Mouse (Mus musculus) forebrain, embryonic 15.5 days (tissue): ENCODE results near the gene Ablim1. TPM values are rescaled to one million over a fixed set of nuclear protein-coding genes. Genes with fewer than 3 reads are reported as not detected.

Experiments
- ATAC-seq: fragments of 200-750 bp; cut with Nextera tagmentation; replicated peaks from 2 replicates; pipeline ENCODE4 v1.8.0; 2017; ENCODE audit warnings: mild to moderate bottlenecking, moderate TSS enrichment, moderate library complexity
- H3K27ac ChIP-seq: fragments of 300-500 bp; sonication (generic); replicated peaks from 2 replicates; pipeline ENCODE4 v1.5.1; 2015; ENCODE audit warnings: mild to moderate bottlenecking, inconsistent platforms
- H3K27me3 ChIP-seq: fragments of 300-500 bp; sonication (generic); 2 replicates; pipeline ENCODE4 v1.6.1; 2015; ENCODE audit warnings: inconsistent platforms
- H3K36me3 ChIP-seq: fragments of 300-500 bp; sonication (generic); 2 replicates; pipeline ENCODE4 v1.6.1; 2015; ENCODE audit warnings: mild to moderate bottlenecking, inconsistent platforms
- H3K4me1 ChIP-seq: fragments of 300-500 bp; sonication (generic); 2 replicates; pipeline ENCODE4 v1.6.1; 2015; ENCODE audit warnings: inconsistent platforms
- H3K4me2 ChIP-seq: fragments of 300-500 bp; sonication (generic); replicated peaks from 2 replicates; pipeline ENCODE4 v1.6.1; 2015; ENCODE audit warnings: mild to moderate bottlenecking, inconsistent platforms
- H3K4me3 ChIP-seq: fragments of 300-500 bp; sonication (generic); 2 replicates; pipeline ENCODE4 v1.5.1; 2015; ENCODE audit warnings: mild to moderate bottlenecking, inconsistent platforms
- H3K9ac ChIP-seq: fragments of 300-500 bp; sonication (generic); replicated peaks from 2 replicates; pipeline ENCODE4 v1.6.1; 2015; ENCODE audit warnings: mild to moderate bottlenecking, inconsistent platforms
- H3K9me3 ChIP-seq: fragments of 300-500 bp; sonication (generic); 2 replicates; pipeline ENCODE4 v1.6.1; 2016; ENCODE audit warnings: inconsistent platforms
- WGBS: fragments of 180-500 bp; shearing (Covaris S2); methylation state at CpG from one replicate; pipeline ENCODE4 v1.1.7; 2015; ENCODE audit warnings: mixed read lengths; 5-methylcytosine and 5-hydroxymethylcytosine counted together
- polyA plus RNA-seq: library from polyadenylated mRNA; unstranded; fragments of >200 nt; fragmentation: Nextera tagmentation; extraction: Ambion mirVana; gene quantifications from 2 replicates; pipeline ENCODE4 v1.2.1, GENCODE M21; 2015

The Ablim1 gene
- polyA plus RNA-seq, 1 experiment from 2014 or later = 37.8 TPM

DNA sequence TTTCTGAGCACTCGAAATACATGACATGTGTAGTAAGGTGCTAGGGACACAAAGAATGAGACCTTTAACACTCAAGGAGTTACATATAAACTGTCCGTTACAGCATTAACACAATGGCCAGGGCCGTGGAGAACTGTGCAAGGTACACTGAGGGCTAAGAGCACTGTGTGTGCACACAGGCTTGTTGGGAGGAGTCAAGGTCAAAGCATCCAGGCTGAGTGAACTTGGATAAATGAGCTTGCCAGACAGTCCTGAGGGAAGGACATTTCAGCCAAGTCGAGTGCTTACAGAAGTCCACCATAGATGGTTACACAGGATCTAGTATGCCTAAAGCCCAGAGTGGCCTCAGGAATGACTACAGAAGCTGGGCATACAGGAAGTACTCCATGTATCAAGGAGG lies 319.3 kb downstream of the Ablim1 start:
- H3K9me3 ChIP-seq = no peaks in the 10 kb centered on the region
- 86% methylated on average over 4 of the region's 4 CpGs for WGBS
- no peak overlapping the region for H3K4me2 ChIP-seq
- no peak overlapping the region for H3K9ac ChIP-seq
- no peak for ATAC-seq
- H3K27ac ChIP-seq = no peak overlapping the region
- peaks cover 20% of the 10 kb centered on the region for H3K4me1 ChIP-seq
- no peaks in the 10 kb centered on the region for H3K36me3 ChIP-seq
- no peaks in the 10 kb centered on the region for H3K27me3 ChIP-seq
- H3K4me3 ChIP-seq = no peak overlapping the region

DNA sequence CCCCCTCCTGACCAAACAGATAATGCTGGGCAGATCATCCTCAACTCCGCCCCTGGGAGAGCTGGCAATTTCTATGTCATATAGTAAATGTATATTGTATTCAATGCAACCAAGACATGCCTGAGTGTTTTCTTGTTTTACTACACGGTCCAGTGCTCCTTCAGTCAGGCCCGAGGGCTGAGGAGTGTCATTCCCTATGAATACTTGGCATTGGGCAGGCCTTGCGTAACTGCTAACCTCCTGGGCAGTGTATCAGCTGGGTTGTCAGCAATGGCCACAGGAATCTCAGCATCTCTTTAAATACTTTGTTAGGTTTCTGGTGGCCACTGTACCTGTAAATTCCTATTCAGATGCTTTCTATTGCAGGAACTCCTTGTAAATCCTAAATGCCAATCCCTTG lies 320.1 kb downstream of the Ablim1 start:
- H3K9ac ChIP-seq = no peak overlapping the region
- no peak overlapping the region for H3K4me3 ChIP-seq
- no peak overlapping the region for H3K27ac ChIP-seq
- H3K9me3 ChIP-seq = no peaks in the 10 kb centered on the region
- H3K4me2 ChIP-seq = no peak overlapping the region
- H3K36me3 ChIP-seq = no peaks in the 10 kb centered on the region
- no peaks in the 10 kb centered on the region for H3K27me3 ChIP-seq
- peaks cover 28% of the 10 kb centered on the region for H3K4me1 ChIP-seq
- no peak for ATAC-seq
- 69% methylated on average over 4 of the region's 4 CpGs for WGBS

DNA sequence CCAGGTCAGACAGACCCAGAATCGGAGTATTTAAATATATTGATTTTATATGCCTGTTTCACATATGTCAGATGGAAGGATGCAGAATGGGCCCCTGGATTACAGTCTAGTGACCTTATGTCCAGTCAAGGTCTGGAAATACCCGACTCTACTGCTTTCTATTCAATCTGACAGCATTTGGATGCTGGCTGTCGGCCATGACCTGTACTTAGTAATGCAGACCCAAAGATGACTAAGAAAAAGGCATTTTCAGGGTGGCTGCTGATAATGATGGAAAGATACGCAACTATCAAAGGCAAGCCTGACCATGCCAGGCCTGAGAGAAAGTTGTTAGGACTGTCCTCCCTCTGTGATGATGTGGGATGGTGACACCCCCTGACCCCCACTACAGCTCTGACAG lies 321.0 kb downstream of the Ablim1 start:
- Histone ChIP-seq H3K9ac (no peak overlapping the region), H3K27ac (no peak overlapping the region), H3K27me3 (no peaks in the 10 kb centered on the region), H3K4me3 (no peak overlapping the region), H3K9me3 (no peaks in the 10 kb centered on the region), H3K36me3 (no peaks in the 10 kb centered on the region), H3K4me1 (peaks cover 23% of the 10 kb centered on the region), H3K4me2 (no peak overlapping the region)
- WGBS = 79% methylated on average over 4 of the region's 4 CpGs
- ATAC-seq = no peak

DNA sequence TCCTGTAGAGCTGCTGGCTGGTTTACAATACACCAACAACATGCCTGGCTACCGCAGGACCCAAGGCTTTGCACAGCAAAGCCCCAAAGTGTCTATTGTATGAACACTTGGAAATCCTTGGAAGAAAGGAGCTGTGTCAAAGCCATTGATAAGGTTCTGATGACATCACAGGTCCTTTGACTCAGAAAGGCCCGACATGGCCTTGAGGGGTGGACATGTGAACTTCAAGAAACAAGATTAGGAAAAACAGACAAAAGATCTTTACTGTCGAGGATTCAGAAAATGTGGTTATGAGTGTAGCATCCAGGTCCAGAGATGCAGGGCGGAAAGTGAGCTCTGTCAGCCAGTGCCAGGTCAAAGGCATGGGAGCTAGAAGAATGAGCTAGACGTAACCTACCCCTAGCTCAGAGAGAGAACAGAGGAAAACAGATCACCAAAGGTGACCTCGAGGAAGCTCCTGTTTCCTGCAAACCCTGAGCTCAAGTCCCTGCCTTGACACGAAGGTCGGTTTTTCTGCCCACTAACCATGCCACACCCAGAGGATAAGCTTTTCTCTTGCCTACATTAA lies 321.7 kb downstream of the Ablim1 start:
- Histone ChIP-seq H3K36me3 (no peaks in the 10 kb centered on the region), H3K4me1 (peaks cover 18% of the 10 kb centered on the region), H3K27me3 (no peaks in the 10 kb centered on the region), H3K4me3 (no peak overlapping the region), H3K4me2 (no peak overlapping the region), H3K27ac (no peak overlapping the region), H3K9me3 (no peaks in the 10 kb centered on the region), H3K9ac (no peak overlapping the region)
- ATAC-seq = no peak
- WGBS = 68% methylated on average over 8 of the region's 8 CpGs

DNA sequence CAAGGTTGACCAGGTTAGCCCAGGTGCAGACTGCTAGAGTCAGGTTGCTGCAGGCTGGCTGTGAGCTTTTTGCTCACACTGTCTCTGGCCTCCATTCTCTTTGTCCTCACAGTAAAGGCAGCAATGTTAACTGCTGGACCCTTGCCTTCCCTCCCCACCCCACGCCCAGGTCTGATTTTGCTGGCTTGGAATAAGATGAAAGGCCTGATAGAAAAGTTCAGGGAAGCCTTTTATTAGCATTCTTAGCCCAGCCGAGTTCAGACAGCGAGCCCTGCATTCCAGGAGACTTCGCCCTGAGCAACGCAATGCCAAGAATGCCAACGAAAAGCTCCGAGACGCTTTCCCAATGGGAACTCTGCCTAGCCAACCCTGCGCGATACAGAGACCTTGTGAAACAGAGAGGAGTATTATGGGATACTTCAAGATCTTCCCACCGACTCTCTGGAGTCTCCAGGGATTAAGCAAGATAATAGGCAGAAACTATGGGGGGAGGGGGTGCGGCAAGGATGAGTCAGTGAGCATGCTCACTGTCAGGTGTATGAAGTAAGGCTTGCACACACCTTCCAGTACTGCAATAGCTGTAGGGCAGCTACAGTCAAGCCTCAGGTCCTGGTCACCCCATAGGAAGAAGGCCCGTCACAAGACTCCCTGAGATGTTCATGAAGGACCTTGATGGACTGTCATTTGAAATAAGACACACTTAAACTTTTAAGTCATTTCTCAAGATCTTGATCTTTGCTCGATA lies 324.2 kb downstream of the Ablim1 start:
- Histone ChIP-seq H3K36me3 (no peaks in the 10 kb centered on the region), H3K4me1 (peaks cover 13% of the 10 kb centered on the region), H3K9me3 (no peaks in the 10 kb centered on the region), H3K4me3 (no peak overlapping the region), H3K27ac (no peak overlapping the region), H3K9ac (no peak overlapping the region), H3K4me2 (no peak overlapping the region), H3K27me3 (no peaks in the 10 kb centered on the region)
- peak; percentile 55 for ATAC-seq
- 18% methylated on average over 14 of the region's 14 CpGs for WGBS

- H3K9me3 ChIP-seq = no peaks in the 10 kb centered on the region
- H3K9ac ChIP-seq = no peak overlapping the region
- peaks cover 13% of the 10 kb centered on the region for H3K4me1 ChIP-seq
- H3K27ac ChIP-seq = no peak overlapping the region
- H3K27me3 ChIP-seq = no peaks in the 10 kb centered on the region
- ATAC-seq = no peak
- WGBS = 85% methylated on average over 8 of the region's 8 CpGs
- H3K36me3 ChIP-seq = no peaks in the 10 kb centered on the region
- H3K4me3 ChIP-seq = no peak overlapping the region
- H3K4me2 ChIP-seq = no peak overlapping the region
Measured at GRCm38 (mm10) chr19:56989171-56989570, 325.5 kb downstream of the Ablim1 start.

- no peak overlapping the region for H3K9ac ChIP-seq
- ATAC-seq = no peak
- no peaks in the 10 kb centered on the region for H3K9me3 ChIP-seq
- 60% methylated on average over 4 of the region's 4 CpGs for WGBS
- H3K4me3 ChIP-seq = no peak overlapping the region
- H3K36me3 ChIP-seq = no peaks in the 10 kb centered on the region
- no peak overlapping the region for H3K4me2 ChIP-seq
- H3K4me1 ChIP-seq = no peaks in the 10 kb centered on the region
- no peak overlapping the region for H3K27ac ChIP-seq
- H3K27me3 ChIP-seq = no peaks in the 10 kb centered on the region
Measured at GRCm38 (mm10) chr19:56984229-56984628, 330.5 kb downstream of the Ablim1 start.

- no peak overlapping the region for H3K4me2 ChIP-seq
- H3K9ac ChIP-seq = no peak overlapping the region
- no peaks in the 10 kb centered on the region for H3K27me3 ChIP-seq
- 53% methylated on average over 10 of the region's 10 CpGs for WGBS
- ATAC-seq = no peak
- H3K27ac ChIP-seq = no peak overlapping the region
- H3K36me3 ChIP-seq = no peaks in the 10 kb centered on the region
- no peaks in the 10 kb centered on the region for H3K9me3 ChIP-seq
- H3K4me3 ChIP-seq = no peak overlapping the region
- H3K4me1 ChIP-seq = no peaks in the 10 kb centered on the region
Measured at GRCm38 (mm10) chr19:56983757-56984156, 331.0 kb downstream of the Ablim1 start.

Other genes starting within 250 kb of the Ablim1 start
- 13.8 and 15.7 TPM in 2 replicates for gene Fam160b1, start 45.8 kb upstream of the Ablim1 start, polyA plus RNA-seq
- gene Trub1, start 138.0 kb upstream of the Ablim1 start, polyA plus RNA-seq = 16.3 and 17.5 TPM in 2 replicates